Mouse (Mus musculus): ENCODE measurements around the gene Lrrc51.
A peak's percentile ranks its signal among the peaks of the same experiment; 100 is the strongest.

Lrrc51 gene

GRCm38 (mm10) chr7:101870629-101871028, 63.1 kb downstream of the Lrrc51 start, which contains the start of gene Folr1:
Folr1 (minus strand) TSS chr7:101870788.
- H3K9me3 ChIP-seq (ENCODE audit: low read length): no peaks in the 10 kb centered on the region
- peaks cover 56% of the 10 kb centered on the region for H3K4me1 ChIP-seq (replicated peaks; ENCODE audit: low read depth, low read length)
- H3K27me3 ChIP-seq (ENCODE audit: insufficient read depth, low read length): no peaks in the 10 kb centered on the region
- TF ChIP-seq NANOG (IDR thresholded peaks at IDR 0.05; ENCODE audit: borderline replicate concordance, low read length) (no peak), CTCF (conservative IDR thresholded peaks at IDR 0.05; ENCODE audit: low read length) (no peak), POU5F1 (IDR thresholded peaks at IDR 0.05; ENCODE audit: borderline replicate concordance, low read length) (no peak)
- 0 out of 2 replicates have a peak within 1 kb of the TSS, but pooled peaks have one; percentile 68 for H3K4me3 ChIP-seq (replicated peaks; ENCODE audit: low read length)
- H3K36me3 ChIP-seq (ENCODE audit: insufficient read depth, low read length): no peaks in the 10 kb centered on the region

DNA sequence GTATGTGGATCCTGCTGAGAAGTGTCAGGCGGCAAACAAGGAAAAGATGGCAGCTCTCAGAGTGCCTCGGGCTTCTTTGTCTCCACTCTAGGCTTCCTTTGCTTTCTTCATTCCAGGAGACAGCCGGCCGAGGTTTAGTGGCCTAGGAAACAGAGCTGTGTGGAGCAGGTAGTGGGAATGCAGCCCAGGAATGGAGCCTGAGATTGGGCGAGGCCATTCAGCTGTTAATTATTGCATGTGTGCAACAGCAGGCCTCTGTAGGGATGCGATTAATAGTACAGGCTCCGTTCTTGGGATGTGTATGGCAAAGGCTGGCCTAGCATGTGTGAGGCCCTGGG, 64.6 kb downstream of the Lrrc51 start:
- peak overlapping the region; percentile 68 for H3K4me3 ChIP-seq (replicated peaks; ENCODE audit: low read length)
- peaks cover 9% of the 10 kb centered on the region for H3K36me3 ChIP-seq (ENCODE audit: insufficient read depth, low read length)
- H3K9me3 ChIP-seq (ENCODE audit: low read length): no peaks in the 10 kb centered on the region
- H3K27me3 ChIP-seq (ENCODE audit: insufficient read depth, low read length): no peaks in the 10 kb centered on the region
- peaks cover 71% of the 10 kb centered on the region for H3K4me1 ChIP-seq (replicated peaks; ENCODE audit: low read depth, low read length)
- TF ChIP-seq CTCF (conservative IDR thresholded peaks at IDR 0.05; ENCODE audit: low read length): no peak
- no peak for TF ChIP-seq NANOG (IDR thresholded peaks at IDR 0.05; ENCODE audit: borderline replicate concordance, low read length)
- TF ChIP-seq POU5F1 (IDR thresholded peaks at IDR 0.05; ENCODE audit: borderline replicate concordance, low read length): no peak

DNA sequence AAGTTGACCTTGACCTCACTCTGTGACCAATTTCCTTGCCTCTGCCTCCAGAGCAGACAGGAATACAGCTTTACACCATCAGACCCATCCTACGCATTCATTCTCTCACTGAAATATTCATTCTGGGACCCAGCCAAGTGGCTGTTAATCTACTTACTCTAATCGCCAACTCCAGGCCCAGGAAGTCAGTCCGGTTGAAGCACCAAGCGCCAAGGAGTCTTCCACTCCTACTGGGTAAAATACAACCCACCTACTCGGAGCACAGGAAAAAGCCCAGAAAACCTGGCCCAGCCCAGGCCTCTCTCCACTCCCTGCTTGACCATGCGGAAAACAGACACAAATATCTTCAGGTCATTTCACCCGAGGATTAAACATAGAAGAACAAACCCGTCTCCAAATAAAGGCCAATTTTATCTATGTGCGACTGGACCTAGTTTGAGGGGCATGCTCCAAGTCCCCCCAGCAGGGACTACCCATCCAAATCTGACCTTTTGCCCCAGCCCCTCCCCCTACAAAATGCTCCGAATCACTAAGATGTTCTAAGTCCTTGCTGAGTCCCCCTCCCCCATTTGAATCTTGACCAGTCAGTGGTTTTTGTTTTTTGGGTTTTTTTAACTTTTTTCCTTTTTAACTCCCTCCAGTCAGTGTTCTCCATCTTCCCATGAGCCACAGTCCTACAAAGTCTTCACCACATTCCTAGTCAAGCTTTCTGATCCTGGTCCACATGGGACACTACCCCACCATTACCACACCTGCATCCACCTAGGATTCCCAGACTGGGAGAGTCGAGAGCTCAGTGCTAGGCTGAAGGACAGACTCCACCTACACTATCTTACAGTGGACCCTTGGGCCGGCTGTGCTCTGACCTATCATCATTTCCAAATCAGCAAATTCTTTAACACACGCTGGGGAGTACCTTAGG, 65.2 kb downstream of the Lrrc51 start:
- H3K36me3 ChIP-seq (ENCODE audit: insufficient read depth, low read length): peaks cover 15% of the 10 kb centered on the region
- no peaks in the 10 kb centered on the region for H3K27me3 ChIP-seq (ENCODE audit: insufficient read depth, low read length)
- H3K4me1 ChIP-seq (replicated peaks; ENCODE audit: low read depth, low read length): peaks cover 78% of the 10 kb centered on the region
- H3K9me3 ChIP-seq (ENCODE audit: low read length): no peaks in the 10 kb centered on the region
- H3K4me3 ChIP-seq (replicated peaks; ENCODE audit: low read length): peak overlapping the region; percentile 68
- TF ChIP-seq POU5F1 (IDR thresholded peaks at IDR 0.05; ENCODE audit: borderline replicate concordance, low read length): no peak
- no peak for TF ChIP-seq NANOG (IDR thresholded peaks at IDR 0.05; ENCODE audit: borderline replicate concordance, low read length)
- no peak for TF ChIP-seq CTCF (conservative IDR thresholded peaks at IDR 0.05; ENCODE audit: low read length)

GRCm38 (mm10) chr7:101867482-101867881, 66.2 kb downstream of the Lrrc51 start:
- H3K36me3 ChIP-seq (ENCODE audit: insufficient read depth, low read length): peaks cover 25% of the 10 kb centered on the region
- TF ChIP-seq NANOG (IDR thresholded peaks at IDR 0.05; ENCODE audit: borderline replicate concordance, low read length) (no peak), POU5F1 (IDR thresholded peaks at IDR 0.05; ENCODE audit: borderline replicate concordance, low read length) (no peak), CTCF (conservative IDR thresholded peaks at IDR 0.05; ENCODE audit: low read length) (no peak)
- no peaks in the 10 kb centered on the region for H3K9me3 ChIP-seq (ENCODE audit: low read length)
- H3K4me1 ChIP-seq (replicated peaks; ENCODE audit: low read depth, low read length): peaks cover 88% of the 10 kb centered on the region
- peak overlapping the region; percentile 68 for H3K4me3 ChIP-seq (replicated peaks; ENCODE audit: low read length)
- H3K27me3 ChIP-seq (ENCODE audit: insufficient read depth, low read length): no peaks in the 10 kb centered on the region

- Histone ChIP-seq H3K4me3 (replicated peaks; ENCODE audit: low read length) (peak overlapping the region; percentile 68), H3K27me3 (ENCODE audit: insufficient read depth, low read length) (no peaks in the 10 kb centered on the region), H3K36me3 (ENCODE audit: insufficient read depth, low read length) (peaks cover 33% of the 10 kb centered on the region), H3K4me1 (replicated peaks; ENCODE audit: low read depth, low read length) (peaks cover 92% of the 10 kb centered on the region), H3K9me3 (ENCODE audit: low read length) (no peaks in the 10 kb centered on the region)
- no peak for TF ChIP-seq POU5F1 (IDR thresholded peaks at IDR 0.05; ENCODE audit: borderline replicate concordance, low read length)
These were observed 67.0 kb downstream of the Lrrc51 start for GRCm38 (mm10) chr7:101866491-101867265.

- Histone ChIP-seq H3K4me3 (replicated peaks; ENCODE audit: low read length) (no peak within 1 kb of the TSS), H3K9me3 (ENCODE audit: low read length) (no peaks in the 10 kb centered on the region), H3K27me3 (ENCODE audit: insufficient read depth, low read length) (no peaks in the 10 kb centered on the region), H3K4me1 (replicated peaks; ENCODE audit: low read depth, low read length) (peaks cover 84% of the 10 kb centered on the region), H3K36me3 (ENCODE audit: insufficient read depth, low read length) (peaks cover 60% of the 10 kb centered on the region)
- TF ChIP-seq POU5F1 (IDR thresholded peaks at IDR 0.05; ENCODE audit: borderline replicate concordance, low read length) (no peak), CTCF (conservative IDR thresholded peaks at IDR 0.05; ENCODE audit: low read length) (no peak), NANOG (IDR thresholded peaks at IDR 0.05; ENCODE audit: borderline replicate concordance, low read length) (no peak)
These were observed 70.3 kb downstream of the Lrrc51 start, which contains the start of gene Anapc15 for GRCm38 (mm10) chr7:101863415-101863814. Anapc15 (plus strand) TSS chr7:101863715.

All from E14TG2a.4 (cell line).